Mouse (Mus musculus): ENCODE results near the gene Kif5c.

Kif5c gene

DNA sequence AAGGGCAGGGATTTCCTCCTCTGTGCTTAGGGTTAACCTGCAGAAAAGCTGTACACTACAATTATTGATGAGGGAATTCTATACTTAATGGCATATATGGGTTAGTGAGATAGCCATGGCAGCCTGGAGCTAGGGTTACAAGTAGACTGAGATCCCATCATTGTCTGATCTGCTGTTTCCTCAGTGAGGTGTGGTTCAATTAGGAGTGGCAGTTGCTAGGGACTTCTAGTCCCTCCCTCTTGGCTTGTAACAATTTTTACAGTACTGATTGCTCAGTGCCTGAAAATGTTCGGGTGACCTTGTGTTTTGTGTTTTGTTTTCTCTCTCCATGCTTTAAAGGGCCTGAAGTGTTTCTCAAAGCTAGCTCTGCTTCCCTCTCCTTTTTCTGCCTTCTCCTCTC lies 2.1 kb downstream of the Kif5c start:
- DNase-seq (ENCODE audit: low read depth, low spot score), result no peak

- no peak for DNase-seq (ENCODE audit: low read depth, low spot score)
Observed at GRCm38 (mm10) chr2:49625581-49625980, 6.5 kb downstream of the Kif5c start.

- DNase-seq (ENCODE audit: low read depth, low spot score), result no peak
Observed at GRCm38 (mm10) chr2:49627611-49628010, 8.5 kb downstream of the Kif5c start.

GRCm38 (mm10) chr2:49628094-49628705 lies 9.1 kb downstream of the Kif5c start:
- no peak for DNase-seq (ENCODE audit: low read depth, low spot score)

DNA sequence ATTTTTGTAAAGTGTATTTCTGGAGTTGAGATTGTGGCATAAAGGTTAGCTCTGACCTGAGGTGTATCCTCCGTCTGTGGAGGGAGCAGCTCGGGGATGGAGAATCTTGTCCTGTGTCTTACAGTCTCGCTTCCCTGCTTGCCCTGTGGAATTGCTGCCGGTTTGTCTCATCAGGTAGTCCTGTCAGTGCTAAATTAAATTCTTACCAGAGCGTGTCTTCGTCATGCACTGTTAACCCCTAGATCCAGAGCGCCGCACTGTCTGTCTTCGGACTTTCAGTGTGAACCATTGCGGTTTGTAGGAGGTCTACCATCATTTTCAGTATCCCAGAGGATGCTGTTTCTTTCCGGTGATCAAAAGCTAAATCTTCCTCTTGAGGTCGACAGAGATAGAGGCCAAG lies 10.1 kb downstream of the Kif5c start:
- DNase-seq (ENCODE audit: low read depth, low spot score), result no peak

DNA sequence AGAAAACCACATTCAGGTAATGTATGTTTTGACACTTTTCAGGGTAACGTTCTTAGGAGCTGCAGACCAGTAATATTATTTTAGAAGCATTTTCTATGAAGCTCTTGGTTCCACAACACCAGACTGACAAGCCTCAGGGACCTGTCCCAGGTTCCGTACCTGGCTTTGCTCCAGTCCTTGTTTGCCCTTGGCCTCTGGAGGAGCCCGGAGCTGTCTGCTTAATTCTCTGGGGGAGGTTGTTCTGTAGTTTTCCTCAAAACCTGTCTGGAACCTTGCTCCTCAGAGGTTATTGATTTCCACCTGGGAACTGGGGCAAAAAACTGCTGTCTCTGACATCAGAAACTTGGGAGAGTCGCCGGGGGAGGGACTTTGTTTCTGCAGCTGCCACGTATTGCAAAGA lies 11.5 kb downstream of the Kif5c start:
- DNase-seq (ENCODE audit: low read depth, low spot score), result no peak

- DNase-seq (ENCODE audit: low read depth, low spot score), result no peak
Observed at GRCm38 (mm10) chr2:49633231-49633630, 14.1 kb downstream of the Kif5c start.

GRCm38 (mm10) chr2:49642761-49643160 lies 23.7 kb downstream of the Kif5c start:
- DNase-seq (ENCODE audit: low read depth, low spot score), result no peak

GRCm38 (mm10) chr2:49643756-49644155 lies 24.7 kb downstream of the Kif5c start:
- DNase-seq (ENCODE audit: low read depth, low spot score), result no peak

- DNase-seq (ENCODE audit: low read depth, low spot score), result no peak
Observed at GRCm38 (mm10) chr2:49647591-49647990, 28.5 kb downstream of the Kif5c start.

DNA sequence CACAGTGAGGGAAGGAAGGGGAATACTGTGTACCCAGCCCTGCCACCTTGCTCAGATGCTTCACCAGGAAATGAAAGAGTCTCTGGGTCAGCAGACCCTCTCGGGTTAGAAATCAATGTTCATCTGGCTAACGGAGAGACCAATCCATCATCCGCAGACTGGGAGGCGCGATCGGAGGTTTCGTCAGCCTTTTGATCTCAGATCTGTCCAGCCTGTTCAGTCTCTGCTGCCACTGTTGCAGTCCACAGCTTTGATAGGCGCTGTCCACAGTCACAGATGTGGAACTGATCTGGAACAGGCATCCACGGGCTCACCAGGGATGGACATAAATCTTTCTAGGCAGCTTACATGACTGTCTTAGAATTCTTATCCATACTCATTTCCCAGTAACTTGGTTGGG lies 29.2 kb downstream of the Kif5c start:
- no peak for DNase-seq (ENCODE audit: low read depth, low spot score)

GRCm38 (mm10) chr2:49648806-49649205 lies 29.7 kb downstream of the Kif5c start:
- no peak for DNase-seq (ENCODE audit: low read depth, low spot score)

DNA sequence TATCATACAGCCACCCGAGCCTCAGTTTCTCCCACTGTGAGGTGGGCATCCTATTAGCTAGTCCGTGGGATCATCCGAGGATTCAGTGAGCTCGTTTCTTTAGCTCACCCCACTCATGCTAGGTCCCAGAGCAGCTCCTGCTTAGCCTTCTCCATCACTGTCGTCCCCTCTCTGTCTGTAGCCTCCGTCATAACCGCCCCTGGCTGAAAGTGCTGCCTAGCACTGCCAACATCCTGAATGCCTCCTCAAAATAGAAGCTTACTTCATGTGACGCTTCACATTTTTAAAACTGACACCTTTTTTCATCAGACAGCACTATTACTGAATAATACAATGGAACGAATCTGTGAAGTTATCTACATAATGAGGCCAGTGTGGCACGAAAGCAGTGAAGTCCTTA lies 30.1 kb downstream of the Kif5c start:
- no peak for DNase-seq (ENCODE audit: low read depth, low spot score)

DNA sequence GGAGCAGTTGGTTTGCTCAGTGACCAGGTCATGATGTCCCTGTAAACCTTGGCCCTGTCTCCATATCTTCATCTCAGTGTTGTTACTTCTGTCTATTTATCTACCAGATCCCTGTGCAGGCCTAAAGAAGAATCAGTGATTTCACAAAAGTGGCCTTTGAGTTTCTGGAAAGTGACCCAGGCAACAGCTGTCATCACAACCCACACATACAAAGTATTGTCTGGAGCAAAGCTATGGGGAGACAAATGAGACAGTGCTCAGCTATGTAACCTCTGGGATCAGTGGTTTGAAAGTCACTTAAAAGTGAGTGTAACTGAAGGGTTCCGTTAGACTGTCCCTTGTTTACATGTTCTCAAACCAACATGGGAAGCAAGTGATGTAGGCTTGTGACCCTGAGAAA lies 32.6 kb downstream of the Kif5c start:
- no peak for DNase-seq (ENCODE audit: low read depth, low spot score)

DNA sequence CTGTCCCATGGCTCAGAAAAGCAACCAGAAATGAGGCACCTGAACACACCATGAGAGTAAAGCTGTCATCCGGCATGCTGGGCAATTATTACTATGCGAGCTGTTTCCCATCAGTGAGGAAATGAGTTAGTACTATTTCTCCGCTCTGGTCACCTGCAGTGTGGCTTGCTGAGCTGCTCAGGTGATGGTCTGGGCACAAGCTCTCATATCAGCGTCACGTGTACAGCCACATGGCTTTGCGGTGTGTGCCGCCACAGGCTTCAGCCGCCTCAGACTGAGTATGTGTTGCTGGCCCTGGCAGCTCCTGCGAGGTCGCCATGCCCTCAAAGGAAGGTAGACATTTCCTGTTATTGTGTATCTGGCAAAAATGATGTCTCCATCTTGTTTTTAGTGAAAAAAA lies 35.5 kb downstream of the Kif5c start:
- no peak for DNase-seq (ENCODE audit: low read depth, low spot score)

GRCm38 (mm10) chr2:49655195-49655873 lies 36.2 kb downstream of the Kif5c start:
- no peak for DNase-seq (ENCODE audit: low read depth, low spot score)

GRCm38 (mm10) chr2:49655874-49656195 lies 36.7 kb downstream of the Kif5c start:
- DNase-seq (ENCODE audit: low read depth, low spot score), result no peak

GRCm38 (mm10) chr2:49656988-49657387 lies 37.9 kb downstream of the Kif5c start:
- DNase-seq (ENCODE audit: low read depth, low spot score), result no peak

DNA sequence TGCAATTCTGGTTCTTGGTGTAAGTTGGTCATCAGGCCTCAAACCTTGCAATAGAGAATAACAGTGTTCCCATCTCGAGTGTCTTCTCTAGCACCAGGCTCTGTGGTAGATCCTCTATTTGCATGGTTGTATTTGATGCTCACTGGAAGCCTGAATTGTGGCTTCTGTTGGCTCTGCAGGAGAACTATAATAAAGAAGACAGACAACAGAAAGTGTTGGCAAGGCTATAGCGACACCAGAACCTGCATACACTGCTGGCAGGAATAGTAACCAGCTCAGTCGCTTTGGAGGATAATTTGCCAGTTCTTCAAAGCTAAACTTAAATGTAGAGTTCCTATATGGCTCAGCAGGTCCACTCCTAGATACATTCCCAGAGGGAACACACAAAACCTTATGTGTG lies 38.6 kb downstream of the Kif5c start:
- DNase-seq (ENCODE audit: low read depth, low spot score), result no peak

DNA sequence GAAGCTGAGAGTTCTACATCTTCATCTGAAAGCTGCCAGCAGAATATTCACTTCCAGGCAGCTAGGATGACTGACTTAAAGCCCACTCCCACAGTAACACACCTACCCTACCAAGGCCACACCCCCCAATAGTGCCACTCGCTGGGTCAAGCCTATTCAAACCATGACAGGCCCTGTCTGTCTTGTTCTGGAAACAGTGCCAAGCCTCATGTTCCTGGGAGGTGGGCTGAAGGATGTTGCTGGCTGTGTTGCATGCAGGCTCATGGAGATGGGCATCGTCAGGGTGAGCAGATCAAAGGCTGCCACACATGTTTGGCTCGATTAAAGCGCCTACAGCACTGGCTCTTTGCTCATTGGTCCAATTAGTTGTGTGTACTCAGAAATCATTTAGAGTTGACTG lies 39.9 kb downstream of the Kif5c start:
- no peak for DNase-seq (ENCODE audit: low read depth, low spot score)

GRCm38 (mm10) chr2:49659964-49660363 lies 40.9 kb downstream of the Kif5c start:
- no peak for DNase-seq (ENCODE audit: low read depth, low spot score)

DNA sequence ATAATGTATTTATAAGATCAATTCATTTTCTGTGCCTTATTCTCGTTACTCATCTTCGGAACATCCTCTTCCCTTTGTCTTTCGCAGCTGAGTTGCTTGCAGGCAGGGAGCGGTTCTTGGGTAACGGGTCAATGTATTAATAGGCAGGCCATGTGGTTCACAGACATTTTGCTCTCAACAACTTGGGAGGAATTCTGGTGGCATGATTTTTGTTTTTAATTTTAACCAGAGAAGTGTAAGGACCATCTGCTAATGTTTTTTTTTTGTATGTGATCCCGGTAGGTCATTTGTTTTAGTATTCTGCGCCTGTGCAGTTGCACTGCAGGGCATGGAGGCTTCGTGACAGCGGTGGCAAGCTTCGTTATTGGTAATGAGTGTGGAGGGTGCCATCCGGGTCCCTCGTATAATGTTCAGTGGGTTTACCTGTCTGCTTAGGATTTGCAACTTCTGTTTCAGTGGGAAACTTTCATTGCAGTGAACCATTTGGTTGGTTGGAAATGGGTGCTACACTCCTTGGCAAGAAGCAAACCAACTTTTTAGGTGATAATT lies 41.4 kb downstream of the Kif5c start:
- DNase-seq (ENCODE audit: low read depth, low spot score), result no peak

- DNase-seq (ENCODE audit: low read depth, low spot score), result no peak
Observed at GRCm38 (mm10) chr2:49661348-49661747, 42.2 kb downstream of the Kif5c start.

GRCm38 (mm10) chr2:49661872-49662271 lies 42.8 kb downstream of the Kif5c start:
- DNase-seq (ENCODE audit: low read depth, low spot score), result no peak
